Mouse (Mus musculus) heart, adult 9 months (tissue): ENCODE measurements around the gene Smc3.
"Not testable (repeated sequence)": the region's sequence is repeated elsewhere in the genome, so short reads cannot be mapped to it uniquely, and the experiment has no call there.

Source experiments
- DNase-seq, 2 experiments: peaks; one replicate each; pipeline ENCODE4 v3.0.0; 2022; ENCODE audit warnings: low spot score in 2 of 2

Gene Smc3

GRCm38 (mm10) chr19:53653624-53654467, 53.6 kb downstream of the Smc3 start:
- DNase-seq, result peak in 1 of 2 experiments; percentile 28

GRCm38 (mm10) chr19:53656443-53656842, 56.2 kb downstream of the Smc3 start:
- DNase-seq, result not testable (repeated sequence)

- no peak for DNase-seq
Observed at GRCm38 (mm10) chr19:53657437-53657836, 57.2 kb downstream of the Smc3 start.

GRCm38 (mm10) chr19:53660722-53661420, 60.7 kb downstream of the Smc3 start:
- peak in 1 of 2 experiments; percentile 51 for DNase-seq

- no peak for DNase-seq
Observed at GRCm38 (mm10) chr19:53661938-53662722, 61.9 kb downstream of the Smc3 start.

GRCm38 (mm10) chr19:53664831-53665230, 64.6 kb downstream of the Smc3 start:
- DNase-seq, result no peak

- no peak for DNase-seq
Observed at GRCm38 (mm10) chr19:53665391-53665790, 65.2 kb downstream of the Smc3 start.

- DNase-seq, result no peak
Observed at GRCm38 (mm10) chr19:53666708-53667107, 66.5 kb downstream of the Smc3 start.

GRCm38 (mm10) chr19:53668821-53669220, 68.6 kb downstream of the Smc3 start:
- DNase-seq, result no peak

GRCm38 (mm10) chr19:53670625-53671141, 70.5 kb downstream of the Smc3 start:
- DNase-seq, result peak; percentile 66 to 80

- DNase-seq, result no peak
Observed at GRCm38 (mm10) chr19:53671432-53671831, 71.2 kb downstream of the Smc3 start.

- DNase-seq, result no peak
Observed at GRCm38 (mm10) chr19:53674131-53674925, 74.1 kb downstream of the Smc3 start.

- DNase-seq, result no peak
Observed at GRCm38 (mm10) chr19:53676228-53676627, 76.0 kb downstream of the Smc3 start.

GRCm38 (mm10) chr19:53676718-53677634, 76.8 kb downstream of the Smc3 start, which contains the start of gene Rbm20:
TSS of gene Rbm20 (plus strand) at chr19:53677306.
- peak; percentile 75 to 76 for DNase-seq

- no peak for DNase-seq
Observed at GRCm38 (mm10) chr19:53679194-53679593, 79.0 kb downstream of the Smc3 start.

GRCm38 (mm10) chr19:53679981-53680380, 79.8 kb downstream of the Smc3 start:
- no peak for DNase-seq

- DNase-seq, result no peak
Observed at GRCm38 (mm10) chr19:53682427-53682826, 82.2 kb downstream of the Smc3 start.

GRCm38 (mm10) chr19:53687592-53687991, 87.4 kb downstream of the Smc3 start:
- DNase-seq, result no peak

- DNase-seq, result no peak
Observed at GRCm38 (mm10) chr19:53690816-53691215, 90.6 kb downstream of the Smc3 start.

- DNase-seq, result no peak
Observed at GRCm38 (mm10) chr19:53694020-53694419, 93.8 kb downstream of the Smc3 start.
